Mouse (Mus musculus) skeletal muscle tissue, adult 2 months (tissue): ENCODE measurements around the gene Tff2.
A peak's percentile ranks its signal among the peaks of the same experiment; 100 is the strongest.

Experiments
- DNase-seq: peaks from one replicate; pipeline ENCODE4 v3.0.0-alpha.2; 2012; ENCODE audit warnings: low read depth, low spot score

Gene Tff2

DNA sequence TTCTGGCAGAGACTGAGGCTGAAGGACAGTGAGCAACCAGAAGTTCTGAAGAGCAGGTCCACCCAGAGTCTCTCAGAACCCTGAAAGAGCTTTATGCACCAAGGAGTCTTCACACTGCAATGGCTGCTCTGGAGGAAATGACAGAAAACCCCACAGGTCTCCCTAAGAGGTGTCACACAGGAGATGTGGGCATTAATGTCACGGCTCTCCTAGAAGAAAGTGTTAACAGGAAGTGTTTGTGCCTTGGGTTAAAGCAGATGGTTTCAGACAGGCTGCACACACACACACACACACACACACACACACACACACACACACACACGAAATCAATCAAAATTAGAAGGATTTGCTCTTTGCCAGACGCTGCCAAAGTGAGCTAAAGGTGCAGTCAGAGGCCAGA, 7.8 kb downstream of the Tff2 start:
- DNase-seq: no peak

DNA sequence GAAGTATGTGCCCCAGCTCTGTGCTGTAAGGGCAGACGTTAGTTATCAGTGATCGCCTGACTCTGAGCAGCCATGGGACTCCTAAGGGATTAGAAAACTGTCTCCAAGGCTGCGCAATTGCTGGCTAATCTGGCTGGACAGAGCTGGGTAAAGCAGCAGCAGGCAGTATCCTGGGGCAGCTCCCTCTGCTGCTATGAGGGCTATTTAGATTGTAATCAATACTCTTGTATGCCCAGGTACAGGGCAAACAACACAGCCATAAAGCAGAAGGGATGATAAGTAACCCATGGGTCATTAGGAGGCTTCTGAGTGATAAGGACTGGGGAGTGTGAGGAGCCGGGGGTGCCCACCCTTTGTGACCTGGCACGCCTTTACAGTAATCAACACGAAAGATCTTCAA, 9.2 kb downstream of the Tff2 start:
- DNase-seq: no peak

DNA sequence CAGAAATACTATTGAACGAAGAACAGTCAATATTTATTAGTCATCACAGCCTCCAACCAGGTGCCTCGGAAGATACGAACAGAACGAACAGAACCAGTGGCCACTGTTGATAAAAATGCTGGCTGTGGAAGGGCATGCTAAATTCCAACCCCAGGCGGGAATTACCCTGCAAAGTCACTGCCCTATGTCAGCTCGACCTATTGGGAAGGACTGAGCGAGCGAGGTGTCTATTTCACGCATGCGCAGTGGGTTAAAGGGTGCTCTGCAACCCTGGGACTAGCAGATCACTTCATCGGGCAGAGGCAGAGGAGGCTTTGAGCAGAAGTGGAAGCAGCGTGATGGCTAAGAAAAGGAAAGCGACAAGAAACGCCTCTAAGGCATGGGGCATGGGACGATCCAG, 10.3 kb downstream of the Tff2 start:
- DNase-seq: no peak

DNA sequence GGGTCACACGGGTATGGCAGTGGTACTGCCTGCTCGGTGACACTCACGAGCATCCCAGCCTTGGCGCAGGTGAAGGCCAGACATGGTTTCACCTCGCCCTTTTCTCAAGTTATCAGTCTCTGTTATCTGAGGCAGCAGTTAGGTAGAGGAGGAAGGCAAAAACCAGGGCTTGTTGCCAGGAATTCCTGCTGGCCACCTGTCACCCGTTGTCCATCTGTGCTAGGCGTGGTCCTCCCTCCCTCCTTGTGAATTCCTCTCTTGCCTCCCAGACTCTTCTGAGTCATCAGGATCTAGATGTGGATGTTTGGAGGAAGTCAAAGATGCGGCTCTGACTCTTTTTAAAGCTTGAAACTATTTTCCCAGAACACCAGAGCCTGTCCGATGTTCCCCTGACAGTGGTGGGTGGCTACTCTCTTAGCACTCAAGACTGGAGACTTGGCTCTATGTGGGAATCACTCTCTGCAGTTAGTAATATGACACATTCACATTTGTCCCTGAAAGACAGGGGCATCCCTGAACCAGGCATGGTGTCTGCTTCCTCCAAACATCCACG, 12.7 kb downstream of the Tff2 start:
- DNase-seq: no peak

DNA sequence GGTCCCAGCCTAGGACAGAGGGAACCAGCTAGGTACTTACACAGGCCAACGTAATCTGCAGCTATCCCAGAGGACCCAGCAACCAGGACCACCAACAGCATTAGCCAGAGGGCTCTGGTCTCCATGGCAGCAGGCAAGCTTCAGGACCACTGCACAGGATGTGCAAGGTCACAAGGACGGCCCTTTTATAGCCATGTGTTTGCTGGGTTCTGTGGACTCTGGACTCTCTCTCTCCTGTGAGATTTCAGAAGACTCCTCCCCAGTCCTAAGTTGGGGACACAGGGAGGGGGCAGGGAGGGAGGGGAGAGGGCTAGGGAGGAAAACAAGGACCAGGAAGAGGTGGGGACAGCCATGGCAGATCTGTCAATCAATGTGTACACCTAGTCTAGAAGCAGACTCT, 14.6 kb downstream of the Tff2 start, which contains the start of gene Tff3:
Gene Tff3, minus strand, starts transcription at position 195 of the 400 bp plus-strand sequence.
- no peak for DNase-seq

DNA sequence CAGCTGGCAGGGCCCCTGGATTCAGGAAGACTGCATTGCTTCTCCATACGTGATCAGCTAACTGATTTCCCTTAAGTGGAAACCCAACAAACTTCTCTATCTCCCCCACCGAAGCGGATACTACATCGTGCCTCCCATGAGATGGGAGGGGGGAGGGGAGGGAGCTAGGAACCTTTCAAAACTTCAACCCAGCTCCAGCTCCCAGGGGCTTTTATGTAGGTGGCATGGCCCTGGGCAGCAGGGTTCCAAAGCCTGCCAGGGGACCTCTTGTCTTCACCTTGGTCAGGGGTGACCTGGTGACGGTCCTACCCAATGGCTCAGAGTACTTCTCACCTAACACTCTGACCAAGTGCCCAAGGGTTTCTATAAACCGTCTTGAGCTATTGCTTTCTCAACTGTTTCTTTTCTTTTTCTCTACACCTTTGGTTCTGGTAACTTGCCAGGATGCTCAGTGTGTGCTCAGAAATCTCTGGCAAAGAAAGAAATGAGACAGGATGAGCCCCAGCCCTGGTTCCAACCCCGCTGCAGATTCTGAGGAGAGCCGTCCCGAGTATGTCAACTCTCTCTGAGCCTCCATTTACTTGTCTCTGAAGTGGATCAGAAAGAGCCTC, 15.3 kb downstream of the Tff2 start:
- DNase-seq: no peak

DNA sequence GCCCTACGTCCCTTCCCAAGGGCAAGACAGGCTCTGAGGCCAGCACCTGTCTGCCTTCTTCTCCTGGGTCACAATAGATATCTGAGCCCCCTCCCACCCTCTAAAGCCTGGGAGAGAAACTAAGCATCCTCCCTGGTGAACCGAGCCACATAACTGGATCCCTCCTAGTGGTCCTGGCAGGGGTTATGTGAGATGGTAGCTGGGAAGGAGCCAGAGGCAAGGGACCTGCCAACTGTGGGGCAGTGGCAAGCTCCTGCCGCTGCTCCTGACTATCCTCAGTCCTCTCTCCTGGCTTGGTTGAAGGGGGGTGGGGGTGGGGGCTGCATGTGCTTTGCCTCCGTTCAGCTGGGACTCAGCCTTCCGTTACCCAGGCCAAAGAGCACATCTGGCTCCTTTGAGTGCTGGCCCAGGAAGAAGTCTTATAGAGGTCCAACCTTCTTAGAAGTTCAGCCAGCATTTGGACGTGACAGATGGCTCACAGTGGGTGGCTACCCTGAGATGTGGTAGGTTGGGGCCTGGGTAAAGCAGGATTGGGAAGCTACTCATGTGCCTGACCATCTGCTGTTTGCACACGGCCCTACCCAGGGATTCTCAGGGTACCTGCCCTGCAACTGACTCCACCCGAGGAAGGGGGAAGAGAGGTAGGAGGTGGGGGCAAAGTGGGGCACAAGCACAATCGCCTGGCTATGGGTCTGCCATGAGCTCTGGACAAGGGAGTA, 18.4 kb downstream of the Tff2 start:
- no peak for DNase-seq

DNA sequence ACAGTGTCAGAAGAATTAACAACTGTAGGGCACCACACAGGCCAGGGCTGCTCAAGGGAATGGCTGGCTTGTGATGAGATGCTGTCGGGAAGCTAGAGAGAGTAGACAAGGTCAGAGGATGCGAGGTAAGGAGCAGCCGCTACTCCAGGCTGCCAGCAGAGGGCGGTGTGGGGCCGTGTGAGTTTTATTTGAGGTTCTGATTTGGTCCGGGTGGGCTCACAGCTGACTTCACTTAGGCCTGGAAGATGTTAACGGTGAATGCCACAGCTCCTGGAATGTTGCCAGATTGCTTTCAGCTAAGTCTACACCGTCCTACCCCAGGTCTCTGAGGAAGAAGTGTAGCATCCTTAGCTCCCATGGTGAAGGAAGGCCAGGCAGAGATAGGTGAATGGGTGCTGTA, 22.1 kb downstream of the Tff2 start:
- peak; percentile 14 for DNase-seq

DNA sequence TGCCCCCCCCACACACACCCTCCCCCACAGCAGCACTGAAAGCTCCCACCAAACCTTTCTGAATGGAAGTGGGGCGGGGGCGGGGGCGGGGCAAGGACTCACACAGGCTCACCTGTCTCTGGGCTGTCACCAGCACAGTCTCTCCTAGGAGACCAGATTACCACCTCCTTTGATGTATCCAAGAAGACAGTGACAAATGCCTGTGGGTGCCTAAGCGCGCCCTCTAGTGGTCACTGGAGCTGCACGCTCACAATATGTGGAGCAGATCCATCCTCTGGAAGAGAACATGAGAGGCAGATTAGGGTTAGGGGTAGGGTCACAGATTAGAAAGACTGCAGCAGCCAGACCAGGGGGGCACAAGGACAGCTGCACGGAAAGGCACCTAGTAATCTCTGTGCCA, 24.7 kb downstream of the Tff2 start:
- peak; percentile 50 for DNase-seq

DNA sequence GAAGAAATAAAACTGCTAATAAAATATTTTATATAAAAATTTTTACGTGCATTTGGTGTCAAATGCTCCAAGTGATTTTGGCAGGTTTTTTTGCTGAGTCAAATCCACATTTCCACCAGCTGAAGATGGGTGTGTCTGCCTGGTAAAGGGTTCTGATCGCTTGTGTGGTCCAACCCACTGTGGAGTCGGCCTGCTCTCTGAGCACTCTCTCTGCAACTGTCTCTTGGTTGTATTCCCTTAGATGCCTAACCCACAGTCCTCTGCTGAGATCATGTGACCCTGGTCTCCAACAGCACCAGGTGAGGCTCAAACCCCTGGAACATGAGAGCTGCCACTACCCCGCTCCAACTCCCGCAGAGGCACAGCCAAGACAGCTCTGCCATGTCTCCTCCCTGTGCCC, 26.1 kb downstream of the Tff2 start:
- no peak for DNase-seq

DNA sequence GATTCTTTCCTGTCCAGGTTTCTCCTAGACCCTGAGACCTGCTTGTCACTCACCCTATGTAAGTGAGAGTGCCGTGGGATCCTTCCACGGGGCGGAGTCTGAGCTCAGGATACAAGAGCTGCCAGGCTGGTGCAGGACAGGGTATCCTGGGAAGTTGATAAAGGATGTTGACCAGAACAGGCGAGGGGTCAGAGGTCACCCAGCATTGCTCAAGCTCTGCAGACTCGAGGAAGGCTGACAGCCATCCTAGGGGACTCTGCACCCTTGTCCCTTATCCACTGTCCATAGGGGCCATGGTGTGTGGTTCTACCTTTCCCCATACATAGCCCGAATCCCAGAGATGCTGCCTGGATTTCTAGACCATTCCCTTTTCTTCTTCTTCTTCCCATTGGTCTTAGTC, 28.0 kb downstream of the Tff2 start:
- DNase-seq: no peak

DNA sequence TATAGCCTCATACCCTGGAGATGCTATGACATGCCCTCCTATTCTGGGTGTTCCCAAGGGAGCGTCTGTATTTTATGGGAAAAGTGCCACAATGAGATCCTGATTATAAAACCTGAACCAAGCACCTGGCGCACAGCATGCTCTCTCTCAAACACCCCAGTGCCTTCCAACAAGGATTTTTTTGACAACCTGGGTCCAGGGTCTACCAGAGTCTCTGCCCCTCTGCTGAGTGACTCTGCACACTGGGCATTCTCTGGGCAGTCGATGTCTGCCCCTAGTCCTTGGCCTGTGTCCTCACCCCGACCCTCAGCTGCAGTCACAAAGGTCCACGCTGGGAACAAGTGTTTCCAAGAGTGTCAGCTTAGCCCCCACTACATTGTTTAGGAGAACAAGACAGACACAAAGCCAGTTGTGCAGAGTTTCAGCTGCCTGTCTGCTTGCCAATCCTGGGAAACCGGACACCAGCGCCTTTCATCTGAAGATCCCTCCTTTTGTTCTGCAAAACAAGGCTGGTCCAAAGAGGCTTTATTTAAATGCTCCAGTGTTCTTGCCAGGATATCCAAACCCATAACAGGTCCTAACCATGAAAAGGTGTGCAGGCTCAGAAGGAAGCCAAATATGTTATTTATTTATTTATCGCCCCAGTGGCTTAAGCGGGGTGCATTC, 30.8 kb downstream of the Tff2 start:
- no peak for DNase-seq

DNA sequence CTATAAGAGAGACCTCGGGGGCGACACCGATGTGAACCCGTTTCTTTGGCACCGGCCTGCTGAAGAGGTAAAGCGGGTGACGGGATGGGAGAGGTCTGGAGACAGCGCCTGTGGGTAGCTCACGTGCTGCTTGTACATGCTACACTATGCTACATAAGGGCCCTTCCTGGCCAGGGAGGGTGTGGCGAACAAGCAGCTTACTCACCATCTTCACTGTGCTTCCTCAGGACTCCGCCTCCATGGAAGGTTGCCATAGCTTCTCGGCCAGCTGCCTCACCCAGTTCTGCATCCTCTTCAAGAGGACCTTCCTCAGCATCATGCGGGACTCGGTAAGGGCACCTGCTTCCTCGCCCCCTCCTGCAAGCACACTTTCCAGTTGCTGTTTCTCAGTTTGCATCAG, 35.7 kb downstream of the Tff2 start:
- no peak for DNase-seq

DNA sequence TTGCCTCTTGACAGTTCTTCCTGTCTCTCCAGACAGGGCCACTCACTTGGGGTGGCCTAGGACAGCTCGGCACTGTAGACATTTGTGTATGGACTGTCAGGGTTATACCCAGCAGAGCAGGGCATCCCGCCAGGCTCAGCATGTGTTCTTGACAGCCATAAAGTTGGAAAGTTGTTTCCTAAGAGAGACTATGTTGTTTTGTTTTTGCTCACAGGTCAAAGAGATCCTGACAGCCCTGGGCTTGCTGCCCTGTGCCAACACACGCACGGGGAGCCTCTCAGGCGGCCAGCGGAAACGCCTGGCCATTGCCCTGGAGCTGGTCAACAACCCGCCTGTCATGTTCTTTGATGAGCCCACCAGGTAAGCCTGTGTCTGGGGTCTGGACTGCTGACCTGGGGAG, 40.3 kb downstream of the Tff2 start:
- no peak for DNase-seq

DNA sequence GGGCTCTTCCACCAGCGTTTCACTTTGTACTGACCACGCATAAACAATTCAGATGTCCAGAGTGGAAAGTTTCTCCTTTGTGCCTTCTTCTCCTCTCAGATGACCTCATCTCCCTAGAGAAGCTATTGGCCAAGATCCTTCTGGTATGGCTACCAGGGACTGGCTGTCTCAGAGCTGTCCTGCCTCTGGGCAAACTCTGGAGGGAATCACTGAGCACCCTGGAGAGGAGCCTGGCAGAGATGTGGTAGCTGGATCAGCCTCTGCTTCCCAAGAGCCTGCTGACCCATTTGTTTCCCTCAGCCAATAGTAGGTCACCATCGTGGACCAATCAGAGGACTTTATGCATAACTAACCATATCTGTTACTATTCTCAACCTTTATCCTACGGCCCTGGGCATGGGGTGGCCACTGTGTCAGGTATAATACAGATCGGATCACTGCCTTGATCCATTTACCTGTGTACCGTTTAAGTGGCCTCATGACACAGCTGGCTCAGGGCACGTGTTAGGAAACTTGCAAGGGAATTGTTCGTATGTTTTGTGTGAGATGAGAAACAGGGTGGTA, 41.0 kb downstream of the Tff2 start:
- no peak for DNase-seq

DNA sequence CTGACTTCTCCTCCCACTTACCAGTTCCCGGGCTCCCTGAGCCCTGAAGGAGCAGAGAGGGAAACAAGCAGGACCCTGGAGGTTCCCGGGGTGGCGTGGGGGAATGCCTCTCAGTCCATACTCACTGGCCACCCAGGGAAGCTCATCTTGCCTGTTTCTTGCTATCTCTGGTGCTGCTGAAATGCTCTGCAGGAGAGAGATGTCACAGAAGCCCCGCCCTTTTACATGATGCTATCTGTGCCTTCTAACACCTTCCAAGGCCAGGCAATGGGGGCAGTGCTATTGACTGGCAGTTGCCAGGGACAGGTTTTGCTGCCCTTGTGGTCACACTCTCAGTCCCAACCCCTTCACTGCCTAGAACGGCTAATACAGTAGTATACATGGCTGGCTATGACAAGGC, 45.3 kb downstream of the Tff2 start:
- DNase-seq: no peak

DNA sequence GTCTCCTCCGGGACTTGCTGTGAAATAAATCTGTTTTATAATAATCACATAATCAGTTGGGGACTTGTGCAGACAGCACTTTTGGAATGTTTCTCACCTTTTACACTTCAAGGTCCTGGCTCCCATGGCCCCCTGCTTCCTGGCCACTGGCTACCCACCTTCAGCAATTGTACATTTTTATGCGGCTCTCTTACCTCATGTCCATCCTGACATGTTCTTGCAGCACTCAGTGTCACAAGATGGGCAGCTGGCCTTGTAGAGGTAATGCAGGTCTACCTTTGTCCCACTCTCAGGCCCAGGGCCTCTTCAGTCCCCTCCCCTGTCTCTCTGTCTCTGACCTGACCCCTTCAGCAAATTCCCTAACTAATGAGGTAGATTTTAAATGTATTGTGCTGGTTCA, 47.2 kb downstream of the Tff2 start:
- no peak for DNase-seq

DNA sequence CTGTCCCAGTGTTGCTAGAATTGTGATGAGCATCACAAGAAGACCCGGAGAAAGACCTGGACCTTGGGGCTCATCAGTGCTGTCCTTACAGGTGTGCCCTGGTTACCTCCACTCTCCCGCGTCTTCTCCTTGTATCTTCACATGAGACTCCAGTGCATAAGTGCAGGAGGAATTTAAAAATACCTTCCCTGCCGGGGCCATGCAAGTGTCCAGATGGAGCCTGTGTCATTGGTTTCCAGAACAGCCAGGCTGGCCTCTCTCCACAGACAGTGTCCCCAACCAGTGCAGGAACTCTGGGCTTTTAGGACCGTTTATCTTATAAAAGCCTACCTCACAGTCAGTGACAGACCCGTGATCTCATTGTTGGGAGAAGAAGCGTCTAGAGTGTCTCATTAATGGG, 48.5 kb downstream of the Tff2 start:
- DNase-seq: no peak

DNA sequence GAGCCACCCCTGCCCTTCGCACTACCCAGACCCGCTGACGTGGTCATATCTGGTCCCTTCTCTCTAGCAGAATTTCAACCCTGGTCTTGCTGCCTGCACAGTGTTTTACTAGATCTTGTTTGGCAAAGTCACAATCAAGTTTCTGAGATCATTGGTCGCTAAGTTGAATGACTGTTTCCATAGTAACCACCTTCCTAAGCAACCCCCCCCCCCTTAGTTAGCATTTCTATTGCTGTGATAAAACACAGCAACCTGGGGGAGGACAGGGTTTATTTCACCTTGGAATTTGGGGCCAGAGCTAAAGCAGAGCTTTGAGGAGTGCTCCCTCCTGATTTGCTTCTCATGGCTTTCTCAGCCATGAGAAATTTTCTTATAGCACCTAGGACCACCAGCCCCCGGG, 49.3 kb downstream of the Tff2 start:
- DNase-seq: no peak
